Mouse (Mus musculus) gastrocnemius, postnatal 25 days (tissue): ENCODE data around the gene Ndufs5. TPM values are rescaled to one million over a fixed set of nuclear protein-coding genes. Genes with fewer than 3 reads are reported as not detected.

Experiments
- DNase-seq: peaks from one replicate; pipeline ENCODE4 v3.0.0; 2022
- long read RNA-seq, 2 experiments: library from polyadenylated mRNA; stranded (forward); transcript quantifications; one replicate each; pipeline ENCODE4 v2.0.0; 2021
- total RNA-seq, 2 experiments: library from RNA; stranded (reverse); gene quantifications; 1 replicate in 1 of 2; 2 replicates in 1 of 2; pipeline ENCODE4 v1.2.3; 2021

The Ndufs5 gene
- total RNA-seq = 100 to 1,000 TPM; 261 to 271 TPM
- long read RNA-seq, experiment 1, transcript Ndufs5-202 (3 exons, 599 nt) = minor isoform, 5 of 430 reads
- long read RNA-seq, experiment 1, transcript Ndufs5-201 (3 exons, 525 nt) = major isoform, 391 of 430 reads
- long read RNA-seq, experiment 1, partial matches to known transcripts = 0 of 430 reads
- long read RNA-seq, experiment 1, other reads (novel, unspliced or antisense) = 32 of 430 reads
- long read RNA-seq, experiment 2, transcript Ndufs5-202 (3 exons, 599 nt) = minor isoform, 6 of 291 reads
- long read RNA-seq, experiment 2, transcript Ndufs5-201 (3 exons, 525 nt) = major isoform, 263 of 291 reads
- long read RNA-seq, experiment 2, partial matches to known transcripts = 0 of 291 reads
- long read RNA-seq, experiment 2, other reads (novel, unspliced or antisense) = 20 of 291 reads

- peak; percentile 96 for DNase-seq
Measured at GRCm38 (mm10) chr4:123717574-123718433, at the start of gene Ndufs5. Gene Ndufs5 (minus strand): TSS chr4:123718202.

- DNase-seq = no peak
Measured at GRCm38 (mm10) chr4:123765071-123765470, 47.1 kb upstream of the Ndufs5 start.

- DNase-seq = no peak
Measured at GRCm38 (mm10) chr4:123758306-123758705, 40.3 kb upstream of the Ndufs5 start.

- no peak for DNase-seq
Measured at GRCm38 (mm10) chr4:123750707-123751312, 32.8 kb upstream of the Ndufs5 start.

GRCm38 (mm10) chr4:123750152-123750651, 32.2 kb upstream of the Ndufs5 start, which contains the start of gene Akirin1:
Gene Akirin1 (minus strand): TSS chr4:123750345.
- peak; percentile 99 for DNase-seq

DNA sequence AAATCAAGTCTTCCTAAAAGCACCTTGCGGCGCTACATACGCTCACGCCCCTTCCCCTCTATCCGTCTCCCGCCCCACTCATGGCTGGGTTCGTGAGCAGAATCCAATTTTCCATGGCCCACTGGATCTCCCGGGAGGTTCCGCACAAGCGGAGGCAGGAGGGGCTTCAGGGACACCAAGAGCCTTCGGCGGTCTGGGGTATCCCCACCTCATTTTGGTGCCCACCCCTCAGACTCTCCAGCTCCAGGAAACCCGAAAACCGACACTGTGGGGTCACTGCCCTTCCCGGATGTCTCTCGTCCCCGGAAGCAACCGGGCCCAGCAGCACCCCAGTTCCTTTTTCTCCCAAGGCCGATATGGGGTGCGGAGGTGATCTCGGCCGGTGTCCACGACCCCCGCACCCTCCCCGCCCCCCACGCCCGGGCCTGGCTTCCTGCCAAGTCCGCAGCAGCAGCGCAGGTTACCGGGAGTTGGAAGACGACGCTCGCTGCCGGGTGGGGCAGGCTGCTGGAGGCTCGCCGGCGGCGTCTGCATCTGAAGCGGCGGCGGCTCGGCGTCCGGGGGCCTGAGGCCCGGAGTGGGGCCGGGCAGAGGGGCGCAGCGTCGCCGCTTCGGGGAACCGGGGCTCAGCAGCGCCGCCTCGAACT, 31.6 kb upstream of the Ndufs5 start:
- no peak for DNase-seq

DNA sequence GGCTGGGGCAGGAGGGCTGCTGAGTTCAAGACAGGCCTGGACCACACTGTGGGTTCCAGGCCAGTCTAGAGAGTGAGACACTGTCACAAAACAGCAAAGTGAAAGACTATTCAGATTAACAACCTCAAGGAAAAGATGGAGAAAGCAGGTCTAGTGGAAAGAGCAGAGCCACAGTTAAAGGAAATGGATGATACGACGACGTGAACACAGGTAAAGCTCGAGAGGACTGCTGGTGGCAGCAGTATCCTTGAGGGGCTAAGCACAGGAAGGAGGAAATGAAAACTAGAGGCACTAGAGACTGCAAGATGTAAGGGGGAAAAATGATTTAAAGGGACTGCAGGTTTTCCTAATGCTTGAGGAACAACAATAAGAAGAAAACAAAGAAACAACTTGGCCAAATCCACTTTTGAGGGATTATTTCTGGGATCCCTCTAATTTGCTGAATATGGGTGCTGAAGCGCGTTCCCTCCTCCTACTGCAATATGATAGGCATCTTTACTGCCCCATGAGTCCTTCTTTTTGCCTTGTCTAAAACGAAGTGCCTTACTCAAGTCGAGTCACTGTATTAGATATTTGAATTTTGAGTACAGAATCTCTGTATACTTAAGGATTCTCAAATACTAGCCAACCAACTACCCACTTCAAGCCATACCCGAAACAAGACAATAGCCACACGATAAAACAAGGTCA, 30.9 kb upstream of the Ndufs5 start:
- DNase-seq = no peak

GRCm38 (mm10) chr4:123745221-123745775, 27.3 kb upstream of the Ndufs5 start:
- no peak for DNase-seq

DNA sequence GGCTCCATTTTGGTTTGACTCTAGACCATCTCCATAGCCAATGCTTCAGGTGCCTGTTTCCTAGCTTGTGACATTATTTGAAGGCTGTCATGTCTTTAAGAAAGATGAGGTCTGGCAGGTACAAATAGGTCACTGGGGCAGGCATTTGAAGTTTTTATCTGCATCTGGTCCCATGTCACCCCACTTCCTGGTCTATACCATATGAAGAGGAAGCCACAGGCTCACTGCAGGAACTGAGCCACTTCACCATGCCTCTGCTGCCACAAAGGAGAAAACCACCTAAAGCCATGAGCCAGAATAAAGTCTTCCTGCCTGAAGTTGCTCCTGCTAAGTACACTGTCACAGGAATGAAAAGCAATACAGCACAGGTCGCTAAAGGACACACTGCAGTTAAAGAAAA, 24.9 kb upstream of the Ndufs5 start:
- DNase-seq = no peak

GRCm38 (mm10) chr4:123738708-123739107, 20.7 kb upstream of the Ndufs5 start:
- DNase-seq = no peak

GRCm38 (mm10) chr4:123733532-123733931, 15.5 kb upstream of the Ndufs5 start:
- DNase-seq = no peak

DNA sequence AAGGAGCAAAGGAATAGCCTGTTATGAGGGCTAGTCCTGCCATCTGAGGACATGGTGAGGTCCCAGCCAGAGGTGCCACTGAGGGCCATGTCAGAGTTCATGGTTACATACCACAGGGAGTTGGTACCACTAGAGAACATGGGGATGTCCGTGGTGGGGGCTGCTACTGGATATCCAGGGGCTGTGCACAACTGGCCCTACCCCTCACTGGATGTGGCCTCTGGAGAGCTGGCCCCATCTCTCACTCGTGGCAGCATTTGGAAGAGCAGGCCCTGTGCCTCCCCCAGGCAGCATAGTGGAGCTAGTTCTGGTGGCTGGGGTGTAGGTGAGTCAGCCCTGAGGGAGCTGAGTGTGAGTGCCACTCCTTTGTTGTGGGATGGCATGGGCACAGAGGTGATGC, 14.9 kb upstream of the Ndufs5 start:
- DNase-seq = no peak

DNA sequence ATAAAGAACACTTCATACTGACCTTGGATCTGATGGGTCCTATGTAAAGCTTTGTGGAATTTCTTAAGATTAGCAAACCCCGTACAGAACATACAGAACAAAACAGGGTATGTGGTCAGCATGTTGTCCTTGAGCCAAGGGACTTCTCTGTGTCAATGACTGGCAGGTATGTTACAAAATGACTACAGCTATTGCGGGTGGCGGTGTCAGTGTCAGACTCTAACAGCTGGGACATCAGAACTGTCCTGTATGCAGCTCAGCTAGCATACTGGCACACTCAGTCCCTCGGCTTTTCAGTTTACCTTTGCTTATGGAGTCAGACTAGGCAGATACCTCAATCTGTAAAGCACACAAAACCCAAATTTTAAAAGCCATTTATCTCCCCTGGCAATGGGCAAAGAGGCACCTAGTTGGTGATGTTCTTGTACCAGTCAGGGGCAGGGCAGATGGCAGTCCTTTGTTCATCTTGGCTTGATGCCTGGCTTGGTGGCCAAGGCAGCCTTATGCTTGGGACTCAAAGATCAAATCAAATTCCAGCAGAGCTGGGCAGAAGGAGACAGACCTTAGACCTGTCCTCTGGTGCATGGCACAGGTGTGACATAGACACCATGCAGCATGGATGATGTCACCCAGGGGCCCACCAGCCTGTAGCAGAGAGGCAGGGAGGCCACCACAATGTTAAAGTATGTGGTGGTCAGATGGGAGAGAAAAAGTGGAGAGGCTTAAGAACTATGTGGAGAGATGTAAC, 14.3 kb upstream of the Ndufs5 start:
- DNase-seq = no peak

- DNase-seq = no peak
Measured at GRCm38 (mm10) chr4:123721761-123722160, 3.8 kb upstream of the Ndufs5 start.

DNA sequence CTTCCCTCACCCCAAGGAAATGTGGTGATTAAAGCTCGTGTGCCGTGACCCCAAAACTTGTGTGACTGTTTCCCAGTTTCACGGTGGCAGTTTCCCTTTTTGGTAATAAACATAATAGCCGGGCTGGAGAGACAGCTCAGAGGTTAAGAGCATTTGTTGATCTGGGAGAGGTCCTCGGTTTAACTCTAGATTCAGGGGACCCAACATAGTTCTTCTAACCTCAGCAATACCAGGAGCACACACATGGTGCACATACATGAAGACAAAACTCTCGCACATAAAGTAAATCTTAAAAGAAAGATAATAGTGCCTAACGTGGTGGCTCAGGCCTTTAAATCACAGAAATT, 405 bp upstream of the Ndufs5 start:
- DNase-seq = no peak

- no peak for DNase-seq
Measured at GRCm38 (mm10) chr4:123712431-123712830, 5.6 kb downstream of the Ndufs5 start.

DNA sequence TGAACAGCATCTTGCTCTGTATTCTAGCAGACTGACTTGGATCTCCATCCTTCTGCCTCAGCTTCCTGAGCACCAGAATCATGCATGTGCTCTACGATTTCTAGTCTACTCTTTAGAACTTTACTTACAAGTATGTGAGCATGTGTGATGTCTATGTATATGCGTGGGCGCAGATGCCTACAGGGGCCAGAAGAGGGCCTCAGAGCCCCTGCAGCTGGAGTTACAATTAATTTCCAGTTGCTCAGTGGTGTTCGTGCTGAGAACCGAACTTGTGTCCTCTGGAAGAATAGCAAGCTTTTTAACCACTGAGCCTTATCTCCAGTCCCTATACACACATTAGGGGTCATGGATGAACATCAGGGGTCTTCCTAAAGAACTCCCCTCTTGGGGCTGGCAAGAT, 10.7 kb downstream of the Ndufs5 start:
- no peak for DNase-seq

GRCm38 (mm10) chr4:123705340-123705739, 12.7 kb downstream of the Ndufs5 start:
- no peak for DNase-seq

- no peak for DNase-seq
Measured at GRCm38 (mm10) chr4:123693384-123693783, 24.6 kb downstream of the Ndufs5 start.

DNA sequence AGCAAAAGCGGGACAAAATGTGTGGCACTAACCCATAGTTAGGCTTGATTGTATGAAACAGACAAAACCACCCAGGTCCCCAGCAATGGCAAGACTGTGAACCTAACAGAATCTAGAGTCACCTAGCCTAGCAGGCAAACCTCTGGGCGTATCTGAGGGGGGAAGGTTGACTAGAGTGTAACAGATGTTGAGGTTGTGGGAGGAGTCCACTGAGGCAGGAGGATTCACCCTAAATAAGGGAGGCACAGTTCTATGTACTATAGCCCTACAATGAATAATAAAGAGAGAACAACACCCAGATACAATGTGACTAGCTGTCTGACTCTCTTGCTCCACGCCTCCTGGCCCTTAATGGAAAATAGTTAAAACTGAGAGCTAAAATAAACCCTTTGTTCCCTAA, 25.9 kb downstream of the Ndufs5 start:
- DNase-seq = no peak
